ENCODE assay signal across 7 mouse cellular contexts in genomic region chr15:74179971-74180370, GRCm38 (mm10).
A peak's percentile ranks its signal among the peaks of the same experiment; 100 is the strongest.
DNase-seq lines count a peak whose midpoint lies in the region.

No protein-coding gene starts in this region.

- peak; percentile 2 to 9 for DNase-seq in heart, postnatal 10 days
- no peak for DNase-seq in heart, postnatal 25 days (ENCODE audit: low spot score)
- peak; percentile 4 for DNase-seq in lung, postnatal 36 days
- DNase-seq in lung, postnatal 14 days = no peak
- peak; percentile 20 for DNase-seq in NIH3T3 (ENCODE audit: low read depth)
- DNase-seq in embryo, embryonic 9.5 days (ENCODE audit: extremely low spot score) = peak; percentile 39
- DNase-seq in heart, adult 9 months (ENCODE audit: low spot score in 2 of 2) = no peak

- intact Hi-C loops in heart, postnatal 10 days (cut with DNase I) = no loop called here
- intact Hi-C loops in heart, postnatal 25 days (cut with DNase I) = no loop called here

Comparison
In these comparisons a context has a peak if more than half of its experiments do, and no peak if none do; other contexts are left out.
1. DNase-seq: peak in heart, postnatal 10 days (2 of 2), lung, postnatal 36 days (single experiment), NIH3T3 (single experiment) and embryo, embryonic 9.5 days (single experiment); none in heart, postnatal 25 days (single experiment), lung, postnatal 14 days (single experiment) and heart, adult 9 months (0 of 2).